Mouse (Mus musculus) limb, embryonic 10.5 days (tissue): ENCODE results near the gene Mt3. TPM values are rescaled to one million over a fixed set of nuclear protein-coding genes. Genes with fewer than 3 reads are reported as not detected.

Experiments used
- DNase-seq: peaks from one replicate; pipeline ENCODE4 v3.0.0-alpha.2; 2017; ENCODE audit warnings: low spot score
- H3K27ac ChIP-seq: fragments of 300-500 bp; sonication (generic); 2 replicates; pipeline ENCODE4 v1.5.1; 2016; ENCODE audit warnings: mild to moderate bottlenecking
- H3K27me3 ChIP-seq: fragments of 300-500 bp; sonication (generic); 2 replicates; pipeline ENCODE4 v1.6.1; 2016; ENCODE audit warnings: low read depth, mild to moderate bottlenecking; ENCODE audit not compliant: poor library complexity, severe bottlenecking
- H3K36me3 ChIP-seq: fragments of 300-500 bp; sonication (generic); 2 replicates; pipeline ENCODE4 v1.6.1; 2016; ENCODE audit warnings: mild to moderate bottlenecking, moderate library complexity
- H3K4me1 ChIP-seq: fragments of 300-500 bp; sonication (generic); 2 replicates; pipeline ENCODE4 v1.6.1; 2016
- H3K4me3 ChIP-seq: fragments of 300-500 bp; sonication (generic); 2 replicates; pipeline ENCODE4 v1.5.1; 2016; ENCODE audit warnings: mild to moderate bottlenecking, moderate library complexity
- H3K9me3 ChIP-seq: fragments of 300-500 bp; sonication (generic); replicated peaks from 2 replicates; pipeline ENCODE4 v1.6.1; 2016; ENCODE audit warnings: mild to moderate bottlenecking
- WGBS: fragments of 180-500 bp; shearing (Covaris S2); methylation state at CpG from one replicate; pipeline ENCODE4 v1.1.7; 2016; 5-methylcytosine and 5-hydroxymethylcytosine counted together
- polyA plus RNA-seq: library from polyadenylated mRNA; unstranded; fragments of >200 nt; fragmentation: Nextera tagmentation; extraction: Ambion mirVana; gene quantifications from 2 replicates; pipeline ENCODE4 v1.2.1, GENCODE M21; 2016

Mt3 gene
- polyA plus RNA-seq: 0.30 TPM in 1 of 2 replicates, not detected in the other

GRCm38 (mm10) chr8:94152513-94153300 lies at the start of gene Mt3:
Gene Mt3 (plus strand): TSS chr8:94152607.
- 2% methylated on average over 29 of the region's 29 CpGs for WGBS
- H3K4me1 ChIP-seq: peaks cover 19% of the 10 kb centered on the region
- H3K36me3 ChIP-seq: no peaks in the 10 kb centered on the region
- H3K27me3 ChIP-seq: peaks cover 48% of the 10 kb centered on the region
- no peaks in the 10 kb centered on the region for H3K9me3 ChIP-seq
- DNase-seq: peak; percentile 63
- no peak within 1 kb of the TSS for H3K27ac ChIP-seq
- H3K4me3 ChIP-seq: peak within 1 kb of the TSS; percentile 40

- H3K27ac ChIP-seq: no peak overlapping the region
- no peak for DNase-seq
- no peaks in the 10 kb centered on the region for H3K36me3 ChIP-seq
- WGBS: 57% methylated on average over 5 of the region's 5 CpGs
- H3K4me3 ChIP-seq: no peak overlapping the region
- H3K4me1 ChIP-seq: no peaks in the 10 kb centered on the region
- no peaks in the 10 kb centered on the region for H3K9me3 ChIP-seq
- peaks cover 6% of the 10 kb centered on the region; the same call in 1 of the 2 replicates for H3K27me3 ChIP-seq
Observed at GRCm38 (mm10) chr8:94104146-94104545, 48.3 kb upstream of the Mt3 start.

- no peaks in the 10 kb centered on the region for H3K4me1 ChIP-seq
- no peak for DNase-seq
- no peak overlapping the region for H3K4me3 ChIP-seq
- H3K9me3 ChIP-seq: no peaks in the 10 kb centered on the region
- H3K36me3 ChIP-seq: no peaks in the 10 kb centered on the region
- H3K27me3 ChIP-seq: no peaks in the 10 kb centered on the region
- no peak overlapping the region for H3K27ac ChIP-seq
- 68% methylated on average over 3 of the region's 3 CpGs for WGBS
Observed at GRCm38 (mm10) chr8:94107871-94108270, 44.5 kb upstream of the Mt3 start.

- Histone ChIP-seq H3K4me1 (no peaks in the 10 kb centered on the region), H3K36me3 (no peaks in the 10 kb centered on the region), H3K27ac (no peak overlapping the region), H3K9me3 (no peaks in the 10 kb centered on the region), H3K27me3 (no peaks in the 10 kb centered on the region), H3K4me3 (no peak overlapping the region)
- WGBS: 74% methylated on average over 6 of the region's 6 CpGs
- DNase-seq: no peak
Observed at GRCm38 (mm10) chr8:94109396-94109795, 43.0 kb upstream of the Mt3 start.

- 72% methylated on average over 5 of the region's 5 CpGs for WGBS
- H3K36me3 ChIP-seq: no peaks in the 10 kb centered on the region
- H3K4me3 ChIP-seq: no peak overlapping the region
- H3K4me1 ChIP-seq: no peaks in the 10 kb centered on the region
- no peak overlapping the region for H3K27ac ChIP-seq
- DNase-seq: no peak
- H3K27me3 ChIP-seq: no peaks in the 10 kb centered on the region
- H3K9me3 ChIP-seq: no peaks in the 10 kb centered on the region
Observed at GRCm38 (mm10) chr8:94109835-94110234, 42.6 kb upstream of the Mt3 start.

GRCm38 (mm10) chr8:94110526-94111177 lies 41.8 kb upstream of the Mt3 start:
- Histone ChIP-seq H3K27ac (no peak overlapping the region), H3K4me1 (no peaks in the 10 kb centered on the region), H3K27me3 (no peaks in the 10 kb centered on the region), H3K9me3 (no peaks in the 10 kb centered on the region), H3K4me3 (no peak overlapping the region), H3K36me3 (no peaks in the 10 kb centered on the region)
- 54% methylated on average over 6 of the region's 6 CpGs for WGBS
- no peak for DNase-seq

- Histone ChIP-seq H3K36me3 (no peaks in the 10 kb centered on the region), H3K4me1 (peaks cover under 1% of the 10 kb centered on the region), H3K27ac (no peak overlapping the region), H3K9me3 (no peaks in the 10 kb centered on the region), H3K27me3 (no peaks in the 10 kb centered on the region), H3K4me3 (no peak overlapping the region)
- no peak for DNase-seq
- WGBS: 52% methylated on average over 1 of the region's 1 CpGs
Observed at GRCm38 (mm10) chr8:94113435-94113834, 39.0 kb upstream of the Mt3 start.

- WGBS: 90% methylated on average over 2 of the region's 2 CpGs
- Histone ChIP-seq H3K4me1 (peaks cover 6% of the 10 kb centered on the region), H3K9me3 (no peaks in the 10 kb centered on the region), H3K36me3 (no peaks in the 10 kb centered on the region), H3K27me3 (no peaks in the 10 kb centered on the region), H3K4me3 (no peak overlapping the region), H3K27ac (no peak overlapping the region)
- DNase-seq: no peak
Observed at GRCm38 (mm10) chr8:94113972-94114371, 38.4 kb upstream of the Mt3 start.

- H3K27me3 ChIP-seq: no peaks in the 10 kb centered on the region
- DNase-seq: peak; percentile 36
- H3K36me3 ChIP-seq: no peaks in the 10 kb centered on the region
- no peak overlapping the region for H3K4me3 ChIP-seq
- H3K27ac ChIP-seq: peak overlapping the region; percentile 70; the same call in 1 of the 2 replicates
- 16% methylated on average over 6 of the region's 6 CpGs for WGBS
- H3K9me3 ChIP-seq: no peaks in the 10 kb centered on the region
- peaks cover 21% of the 10 kb centered on the region for H3K4me1 ChIP-seq
Observed at GRCm38 (mm10) chr8:94118776-94119430, 33.5 kb upstream of the Mt3 start.

GRCm38 (mm10) chr8:94121625-94122024 lies 30.8 kb upstream of the Mt3 start:
- WGBS: 84% methylated on average over 9 of the region's 9 CpGs
- no peak overlapping the region for H3K4me3 ChIP-seq

GRCm38 (mm10) chr8:94122711-94123468 lies 29.5 kb upstream of the Mt3 start:
- no peak for DNase-seq
- Histone ChIP-seq H3K9me3 (no peaks in the 10 kb centered on the region), H3K27ac (no peak overlapping the region), H3K27me3 (no peaks in the 10 kb centered on the region), H3K4me1 (peaks cover 21% of the 10 kb centered on the region), H3K36me3 (no peaks in the 10 kb centered on the region), H3K4me3 (no peak overlapping the region)
- 31% methylated on average over 8 of the region's 8 CpGs for WGBS

More at GRCm38 (mm10) chr8:94121625-94122024, 30.8 kb upstream of the Mt3 start:
- no peak for DNase-seq
- Histone ChIP-seq H3K4me1 (peaks cover 21% of the 10 kb centered on the region), H3K36me3 (no peaks in the 10 kb centered on the region), H3K9me3 (no peaks in the 10 kb centered on the region), H3K27ac (no peak overlapping the region), H3K27me3 (no peaks in the 10 kb centered on the region)

- DNase-seq: no peak
- Histone ChIP-seq H3K9me3 (no peaks in the 10 kb centered on the region), H3K27ac (no peak overlapping the region), H3K36me3 (no peaks in the 10 kb centered on the region), H3K4me1 (peaks cover 10% of the 10 kb centered on the region), H3K27me3 (no peaks in the 10 kb centered on the region), H3K4me3 (no peak overlapping the region)
- WGBS: 81% methylated on average over 6 of the region's 6 CpGs
Observed at GRCm38 (mm10) chr8:94127711-94128110, 24.7 kb upstream of the Mt3 start.
